Mouse (Mus musculus): Measurements from ENCODE around the gene AF067063.
"Not testable (repeated sequence)": the region's sequence is repeated elsewhere in the genome, so short reads cannot be mapped to it uniquely, and the experiment has no call there.

DNA sequence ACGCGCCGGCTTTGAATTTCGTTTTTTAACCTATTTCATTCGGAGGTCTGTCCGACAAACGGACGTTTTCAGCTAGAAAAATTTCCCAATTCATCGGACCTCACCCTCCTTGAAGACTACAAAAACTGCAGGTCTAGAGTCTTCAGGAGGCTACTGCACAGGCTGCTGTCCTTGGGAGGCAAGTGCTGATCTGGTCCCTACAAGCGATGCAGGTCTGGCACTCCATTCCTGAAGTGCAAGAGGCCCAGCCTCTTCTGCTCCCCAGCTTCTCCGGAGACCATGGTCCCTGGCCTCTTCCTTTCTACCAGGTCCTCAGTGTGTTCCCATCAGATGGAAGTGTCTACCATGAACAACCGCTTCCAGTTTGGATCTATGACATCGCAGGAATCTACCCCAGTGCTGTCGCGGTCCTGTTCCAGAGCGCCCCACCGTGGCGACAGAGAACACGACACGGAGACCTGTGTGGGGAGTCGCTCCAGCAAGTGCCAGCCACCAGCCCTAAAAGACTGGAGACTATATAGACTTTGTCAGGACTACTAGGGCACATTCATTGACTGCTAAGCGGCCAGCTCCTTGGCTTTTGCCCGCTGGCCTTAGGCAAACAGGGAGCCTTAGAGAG, 7.8 kb upstream of the AF067063 start:
- not testable (repeated sequence) for TF ChIP-seq MYOD1 (IDR thresholded peaks at IDR 0.05; ENCODE audit: control insufficient read depth in 1 of 3, insufficient read length in 2 of 3, low read depth in 2 of 3); POLR2A (IDR thresholded peaks at IDR 0.05; ENCODE audit: insufficient read length, low read depth); E2F4 (IDR thresholded peaks at IDR 0.05; ENCODE audit: insufficient read depth); TCF12 (IDR thresholded peaks at IDR 0.05; ENCODE audit: insufficient read depth, poor library complexity, severe bottlenecking); POLR2AphosphoS2 (IDR thresholded peaks at IDR 0.05; ENCODE audit: insufficient read length, low read depth); USF1 (IDR thresholded peaks at IDR 0.05; ENCODE audit: low read depth); MAX (IDR thresholded peaks at IDR 0.05; ENCODE audit: low read depth); CEBPB (IDR thresholded peaks at IDR 0.05; ENCODE audit: insufficient read depth, poor library complexity, severe bottlenecking); MYOG (IDR thresholded peaks at IDR 0.05; ENCODE audit: control insufficient read depth in 1 of 3, insufficient read depth in 1 of 3, insufficient read length in 2 of 3, low read depth in 2 of 3); REST (IDR thresholded peaks at IDR 0.05; ENCODE audit: insufficient read depth, insufficient read length)
